Mouse (Mus musculus) forebrain, postnatal 0 days (tissue): ENCODE results near the gene Topbp1. TPM values are rescaled to one million over a fixed set of nuclear protein-coding genes. Genes with fewer than 3 reads are reported as not detected.

Source experiments
- ATAC-seq: fragments of 200-750 bp; cut with Nextera tagmentation; 2 replicates; pipeline ENCODE4 v1.8.0; 2017; ENCODE audit warnings: mild to moderate bottlenecking, moderate library complexity
- DNase-seq: peaks from one replicate; pipeline ENCODE4 v3.0.0-alpha.2; 2015
- H3K27ac ChIP-seq: fragments of 300-500 bp; sonication (generic); 2 replicates; pipeline ENCODE4 v1.5.1; 2014; ENCODE audit warnings: low read depth, mild to moderate bottlenecking, antibody characterized with exemption, low read length, moderate library complexity, mixed read lengths
- H3K27me3 ChIP-seq: fragments of 300-500 bp; sonication (generic); 2 replicates; pipeline ENCODE4 v1.6.1; 2014; ENCODE audit warnings: mild to moderate bottlenecking, low read length, mixed read lengths; ENCODE audit not compliant: insufficient read depth
- H3K36me3 ChIP-seq: fragments of 300-500 bp; sonication (generic); 2 replicates; pipeline ENCODE4 v1.6.1; 2014; ENCODE audit warnings: mild to moderate bottlenecking, moderate library complexity; ENCODE audit not compliant: insufficient read depth
- H3K4me1 ChIP-seq: fragments of 300-500 bp; sonication (generic); 2 replicates; pipeline ENCODE4 v1.6.1; 2014; ENCODE audit warnings: antibody characterized with exemption; ENCODE audit not compliant: insufficient read depth
- H3K4me2 ChIP-seq: fragments of 300-500 bp; sonication (generic); 2 replicates; pipeline ENCODE4 v1.6.1; 2014; ENCODE audit warnings: low read depth, mild to moderate bottlenecking, moderate library complexity
- H3K4me3 ChIP-seq: fragments of 300-500 bp; sonication (generic); 2 replicates; pipeline ENCODE4 v1.5.1; 2014; ENCODE audit warnings: low read depth, low read length, mixed read lengths
- H3K9ac ChIP-seq: fragments of 300-500 bp; sonication (generic); 2 replicates; pipeline ENCODE4 v1.6.1; 2014; ENCODE audit warnings: mild to moderate bottlenecking
- H3K9me3 ChIP-seq: fragments of 300-500 bp; sonication (generic); 2 replicates; pipeline ENCODE4 v1.6.1; 2016; ENCODE audit warnings: low read length
- CTCF ChIP-seq: sonication (generic); IDR thresholded peaks from 2 replicates; pipeline ENCODE4 v1.5.1; 2016; ENCODE audit warnings: antibody characterized with exemption, control low read depth, low read depth
- WGBS: fragments of 180-500 bp; shearing (Covaris S2); extraction: QIAGEN DNeasy Blood & Tissue Kit; methylation state at CpG from one replicate; pipeline ENCODE4 v1.1.7; 2014; 5-methylcytosine and 5-hydroxymethylcytosine counted together
- polyA plus RNA-seq: library from polyadenylated mRNA; unstranded; fragments of >200 nt; fragmentation: Nextera tagmentation; extraction: Ambion mirVana; gene quantifications from 2 replicates; pipeline ENCODE4 v1.2.1, GENCODE M21; 2015
- total RNA-seq: library from RNA; depleted of rRNA; stranded (reverse); fragments of >200 nt; gene quantifications from 2 replicates; pipeline ENCODE4 v1.2.3, GENCODE M21; 2014

The Topbp1 gene
- total and polyA plus RNA-seq, 2 experiments from 2014 or later, result 15.8 to 24.8 TPM

DNA sequence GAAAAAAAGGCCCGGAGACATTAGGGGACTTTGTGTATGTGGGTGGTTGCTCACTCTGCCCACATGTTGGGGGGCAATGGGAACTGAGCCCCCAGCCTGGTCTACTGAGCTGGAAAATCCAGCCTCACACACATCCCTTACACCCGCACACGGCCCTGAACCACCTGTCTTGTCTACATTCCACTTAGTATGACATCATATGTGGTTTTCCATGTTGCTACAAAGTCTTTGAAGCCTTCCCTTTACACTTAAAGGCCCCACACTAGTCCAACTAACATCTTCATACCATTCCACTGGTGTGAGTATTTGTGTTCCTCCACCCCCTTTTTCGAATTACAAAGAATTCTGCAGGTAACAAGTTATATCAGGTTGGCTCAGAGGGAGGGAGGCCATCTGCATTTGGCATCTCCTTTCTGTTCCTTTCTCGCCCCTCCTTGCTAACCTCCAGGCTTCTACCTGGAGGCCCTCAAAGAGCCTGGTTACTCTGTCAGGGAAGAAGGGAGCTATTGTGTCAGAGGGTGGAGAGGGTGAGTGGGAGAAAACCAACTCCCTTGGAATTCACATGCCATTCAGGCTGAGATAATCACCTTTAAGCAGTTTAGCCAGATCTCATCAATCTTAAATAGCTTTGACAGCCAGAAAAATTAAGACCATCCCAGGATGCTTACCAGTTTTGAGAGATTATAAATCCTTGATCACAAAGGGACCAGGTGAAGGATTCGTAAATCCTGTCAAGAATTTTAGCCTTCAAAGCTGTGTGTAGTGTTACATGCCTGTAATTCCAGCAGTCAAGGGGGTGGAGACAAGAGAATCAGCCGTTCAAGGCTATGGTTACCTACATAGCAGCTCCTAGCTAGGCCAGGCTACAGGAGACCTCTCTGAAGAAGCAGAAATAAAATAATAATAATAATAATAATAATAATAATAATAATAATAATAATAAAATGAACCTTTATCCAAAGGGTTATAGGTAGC lies 71.6 kb downstream of the Topbp1 start:
- ATAC-seq, result no peak

DNA sequence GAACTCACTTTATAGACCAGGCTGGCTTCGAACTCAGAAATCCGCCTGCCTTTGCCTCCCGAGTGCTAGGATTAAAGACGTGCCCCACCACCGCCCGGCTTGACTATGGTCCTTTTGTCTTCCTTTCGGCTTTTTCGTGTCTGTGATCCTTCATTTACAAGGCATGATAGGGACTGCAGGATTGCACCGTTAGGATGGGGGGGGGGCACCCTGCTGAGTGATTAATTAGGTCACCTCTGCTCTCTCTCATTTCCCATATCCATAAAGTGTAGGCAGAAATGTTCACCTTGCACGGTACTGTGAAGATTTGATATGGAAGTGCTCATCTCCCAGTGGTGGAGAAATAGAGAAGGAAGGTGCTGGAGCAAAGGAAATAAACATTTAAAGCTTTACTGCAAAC lies 73.7 kb downstream of the Topbp1 start:
- H3K4me2 ChIP-seq, result no peak overlapping the region
- no peaks in the 10 kb centered on the region for H3K4me1 ChIP-seq
- ATAC-seq (no peak), DNase-seq (no peak)
- H3K27ac ChIP-seq, result no peak overlapping the region
- TF ChIP-seq CTCF, result no peak
- H3K9ac ChIP-seq, result no peak overlapping the region
- no peaks in the 10 kb centered on the region for H3K36me3 ChIP-seq
- H3K4me3 ChIP-seq, result no peak overlapping the region
- WGBS, result 43% methylated on average over 10 of the region's 10 CpGs
- no peaks in the 10 kb centered on the region for H3K9me3 ChIP-seq
- H3K27me3 ChIP-seq, result no peaks in the 10 kb centered on the region

More for the DNA sequence above, 71.6 kb downstream of the Topbp1 start:
- Histone ChIP-seq H3K27ac (no peak overlapping the region), H3K36me3 (no peaks in the 10 kb centered on the region), H3K9me3 (no peaks in the 10 kb centered on the region), H3K27me3 (no peaks in the 10 kb centered on the region), H3K4me2 (no peak overlapping the region), H3K9ac (no peak overlapping the region), H3K4me1 (no peaks in the 10 kb centered on the region), H3K4me3 (no peak overlapping the region)
- TF ChIP-seq CTCF, result no peak
- DNase-seq, result no peak
- WGBS, result 63% methylated on average over 7 of the region's 7 CpGs

DNA sequence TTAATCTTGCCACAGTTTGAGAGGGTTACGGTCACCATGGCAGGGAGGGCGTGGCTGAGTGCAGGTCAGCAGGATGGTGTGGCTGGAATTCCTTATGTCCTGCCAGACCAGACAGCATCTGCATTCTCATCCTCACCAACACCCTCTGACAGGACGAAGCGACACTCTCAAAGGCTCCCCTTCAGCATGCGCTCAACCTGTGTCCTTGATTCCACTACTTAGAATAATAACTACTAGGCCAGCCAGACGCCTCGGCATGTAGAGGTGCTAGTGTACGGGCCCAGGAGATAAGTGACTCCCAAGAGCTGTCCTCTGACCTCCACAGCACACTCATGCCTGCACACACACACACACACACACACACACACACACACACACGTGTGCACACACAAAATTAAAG lies 74.2 kb downstream of the Topbp1 start:
- Histone ChIP-seq H3K4me3 (no peak overlapping the region), H3K36me3 (no peaks in the 10 kb centered on the region), H3K4me1 (no peaks in the 10 kb centered on the region), H3K9ac (no peak overlapping the region), H3K4me2 (no peak overlapping the region), H3K27me3 (no peaks in the 10 kb centered on the region), H3K27ac (no peak overlapping the region), H3K9me3 (no peaks in the 10 kb centered on the region)
- TF ChIP-seq CTCF, result no peak
- 77% methylated on average over 9 of the region's 9 CpGs for WGBS
- DNase-seq, result no peak
- no peak for ATAC-seq

DNA sequence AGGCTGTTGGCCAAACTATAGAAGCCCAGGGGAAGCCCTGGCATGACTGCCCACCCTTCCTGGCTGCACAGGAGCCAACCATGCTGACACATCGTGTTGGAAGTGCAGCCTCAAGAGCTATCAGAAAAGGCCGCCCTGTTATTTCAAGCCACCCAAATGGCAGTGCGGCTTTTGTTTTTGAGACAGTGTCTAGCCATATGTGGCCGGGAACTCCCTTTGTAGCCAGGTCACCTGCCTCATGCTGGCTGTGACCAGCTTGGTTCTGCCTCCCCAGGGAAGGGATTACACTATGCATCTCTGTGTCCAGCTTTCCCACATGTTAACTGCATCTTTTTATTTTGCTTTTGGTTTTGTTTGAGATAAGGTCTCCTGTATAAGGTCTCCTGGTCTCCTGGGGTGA lies 75.6 kb downstream of the Topbp1 start:
- ATAC-seq (no peak), DNase-seq (no peak)
- H3K27ac ChIP-seq, result no peak overlapping the region
- H3K36me3 ChIP-seq, result no peaks in the 10 kb centered on the region
- no peaks in the 10 kb centered on the region for H3K27me3 ChIP-seq
- H3K9me3 ChIP-seq, result no peaks in the 10 kb centered on the region
- H3K9ac ChIP-seq, result no peak overlapping the region
- no peak overlapping the region for H3K4me2 ChIP-seq
- no peaks in the 10 kb centered on the region for H3K4me1 ChIP-seq
- 81% methylated on average over 4 of the region's 4 CpGs for WGBS
- no peak overlapping the region for H3K4me3 ChIP-seq
- no peak for TF ChIP-seq CTCF

GRCm38 (mm10) chr9:103382989-103383388 lies 78.0 kb downstream of the Topbp1 start:
- no peak for ATAC-seq
- H3K36me3 ChIP-seq, result no peaks in the 10 kb centered on the region
- no peak overlapping the region for H3K9ac ChIP-seq
- no peak for TF ChIP-seq CTCF
- H3K4me3 ChIP-seq, result no peak overlapping the region
- no peak for DNase-seq
- WGBS, result 74% methylated on average over 6 of the region's 6 CpGs
- H3K9me3 ChIP-seq, result no peaks in the 10 kb centered on the region
- no peak overlapping the region for H3K27ac ChIP-seq
- no peak overlapping the region for H3K4me2 ChIP-seq
- H3K4me1 ChIP-seq, result no peaks in the 10 kb centered on the region; the same call in none of the 2 replicates
- H3K27me3 ChIP-seq, result no peaks in the 10 kb centered on the region

DNA sequence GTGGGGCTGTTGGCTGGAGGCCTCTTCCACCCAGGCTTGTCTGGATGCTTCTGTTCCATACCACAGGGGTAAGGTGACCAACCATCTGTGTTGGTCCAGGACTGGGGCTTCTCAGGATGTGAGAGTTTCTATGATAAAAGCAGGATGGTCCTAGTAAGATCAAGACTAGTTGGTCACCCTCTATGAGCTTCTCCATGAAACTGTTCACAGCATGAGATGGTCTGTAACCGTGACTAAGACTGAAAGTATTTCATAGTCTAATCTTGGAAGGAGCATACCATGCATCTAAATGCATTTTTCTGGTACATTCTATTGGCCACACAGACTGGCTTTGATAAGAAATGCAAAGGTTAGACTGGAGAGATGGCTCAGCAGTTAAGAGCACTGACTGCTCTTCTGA lies 78.6 kb downstream of the Topbp1 start:
- no peak overlapping the region for H3K4me2 ChIP-seq
- no peak for TF ChIP-seq CTCF
- H3K27me3 ChIP-seq, result no peaks in the 10 kb centered on the region
- H3K27ac ChIP-seq, result no peak overlapping the region
- 96% methylated on average over 1 of the region's 1 CpGs for WGBS
- no peaks in the 10 kb centered on the region for H3K9me3 ChIP-seq
- no peaks in the 10 kb centered on the region; the same call in none of the 2 replicates for H3K4me1 ChIP-seq
- DNase-seq, result no peak
- H3K9ac ChIP-seq, result no peak overlapping the region
- no peaks in the 10 kb centered on the region for H3K36me3 ChIP-seq
- H3K4me3 ChIP-seq, result no peak overlapping the region
- ATAC-seq, result no peak

DNA sequence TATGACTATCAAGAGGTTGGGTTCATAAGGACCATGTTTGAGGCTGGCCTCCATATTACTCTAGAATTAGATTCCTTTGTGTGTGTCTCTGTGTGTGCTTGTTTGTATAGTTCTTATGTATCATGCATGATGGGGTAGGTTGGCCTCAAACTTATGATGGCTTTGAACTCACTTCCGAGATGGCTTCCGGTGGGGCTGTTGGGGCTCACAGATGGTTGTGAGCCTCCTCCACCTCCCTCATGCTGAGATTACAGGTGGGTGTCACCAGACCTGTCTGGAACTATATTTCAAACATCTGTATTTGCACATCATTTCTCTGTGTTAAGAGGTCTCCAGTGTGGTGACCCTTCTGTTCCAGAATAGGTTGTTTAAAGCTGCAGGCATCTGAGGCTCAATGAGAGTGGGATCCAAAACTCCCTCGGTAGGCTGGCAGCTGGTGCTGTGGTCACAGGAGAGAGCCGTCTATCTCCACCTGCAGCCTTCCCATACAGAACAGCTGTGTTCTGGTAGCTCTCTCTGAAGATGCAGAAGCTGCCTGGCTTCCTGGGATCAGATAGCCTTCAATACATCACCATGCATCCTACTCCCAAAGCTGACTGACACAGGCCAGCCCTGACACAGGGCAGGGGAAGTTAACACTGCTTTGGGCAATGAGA lies 79.3 kb downstream of the Topbp1 start:
- no peak for TF ChIP-seq CTCF
- Histone ChIP-seq H3K27me3 (no peaks in the 10 kb centered on the region), H3K4me3 (no peak overlapping the region), H3K36me3 (no peaks in the 10 kb centered on the region), H3K9me3 (no peaks in the 10 kb centered on the region), H3K4me2 (no peak overlapping the region), H3K9ac (no peak overlapping the region), H3K27ac (no peak overlapping the region), H3K4me1 (no peaks in the 10 kb centered on the region; the same call in none of the 2 replicates)
- ATAC-seq (no peak), DNase-seq (no peak)
- 83% methylated on average over 4 of the region's 4 CpGs for whole genome bisulfite sequencing
